Mouse (Mus musculus) lung, embryonic 16.5 days (tissue): ENCODE measurements around the gene Szrd1. TPM values are rescaled to one million over a fixed set of nuclear protein-coding genes. Genes with fewer than 3 reads are reported as not detected.

Experiments used
- ATAC-seq: fragments of 200-750 bp; cut with Nextera tagmentation; 2 replicates; pipeline ENCODE4 v1.8.0; 2017; ENCODE audit warnings: low read depth, mild to moderate bottlenecking, moderate library complexity
- H3K27ac ChIP-seq: fragments of 300-500 bp; sonication (generic); 2 replicates; pipeline ENCODE4 v1.5.1; 2014; ENCODE audit warnings: mild to moderate bottlenecking, control low read depth, low read length
- H3K27me3 ChIP-seq: fragments of 300-500 bp; sonication (generic); 2 replicates; pipeline ENCODE4 v1.6.1; 2014; ENCODE audit warnings: low read depth, low read length, mixed read lengths; ENCODE audit not compliant: control insufficient read depth, insufficient read depth
- H3K36me3 ChIP-seq: fragments of 300-500 bp; sonication (generic); 2 replicates; pipeline ENCODE4 v1.6.1; 2014; ENCODE audit warnings: low read length; ENCODE audit not compliant: control insufficient read depth, insufficient read depth
- H3K4me1 ChIP-seq: fragments of 300-500 bp; sonication (generic); replicated peaks from 2 replicates; pipeline ENCODE4 v1.6.1; 2014; ENCODE audit warnings: low read length, mixed read lengths; ENCODE audit not compliant: control insufficient read depth, insufficient read depth
- H3K4me2 ChIP-seq: fragments of 300-500 bp; sonication (generic); 2 replicates; pipeline ENCODE4 v1.6.1; 2014; ENCODE audit warnings: low read depth, low read length, control low read depth
- H3K4me3 ChIP-seq: fragments of 300-500 bp; sonication (generic); 2 replicates; pipeline ENCODE4 v1.5.1; 2014; ENCODE audit warnings: mild to moderate bottlenecking, low read length, control low read depth
- H3K9ac ChIP-seq: fragments of 300-500 bp; sonication (generic); 2 replicates; pipeline ENCODE4 v1.6.1; 2014; ENCODE audit warnings: low read length, control low read depth
- H3K9me3 ChIP-seq: fragments of 300-500 bp; sonication (generic); 2 replicates; pipeline ENCODE4 v1.6.1; 2016; ENCODE audit warnings: low read length; ENCODE audit not compliant: control insufficient read depth
- WGBS: fragments of 180-500 bp; shearing (Covaris S2); extraction: QIAGEN DNeasy Blood & Tissue Kit; methylation state at CpG from one replicate; pipeline ENCODE4 v1.1.7; 2014; 5-methylcytosine and 5-hydroxymethylcytosine counted together
- polyA plus RNA-seq: library from polyadenylated mRNA; unstranded; fragments of >200 nt; fragmentation: Nextera tagmentation; extraction: Ambion mirVana; gene quantifications from 2 replicates; pipeline ENCODE4 v1.2.1, GENCODE M21; 2015

Szrd1 gene
- polyA plus RNA-seq, 1 experiment from 2014 or later = 44.6 TPM

DNA sequence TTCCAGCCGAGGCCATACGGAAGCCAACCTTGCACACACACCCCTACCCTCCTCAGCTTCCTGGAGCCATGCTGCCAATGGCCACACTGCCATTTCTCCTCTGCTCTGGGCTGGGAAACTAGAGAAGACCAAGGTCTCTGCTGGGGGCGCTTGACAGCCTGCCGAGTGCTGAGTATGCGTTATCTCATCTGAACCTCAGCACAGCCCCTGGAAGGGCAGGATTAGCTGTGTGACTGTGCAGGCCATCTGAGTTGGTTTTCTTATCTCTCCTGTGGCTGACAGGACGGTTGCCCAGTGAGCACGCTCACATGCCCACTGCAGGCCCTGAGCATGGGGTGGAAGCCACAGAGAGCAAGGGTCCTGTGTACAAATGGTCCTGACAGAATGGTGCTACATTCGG is 70.9 kb downstream of the Szrd1 start:
- no peaks in the 10 kb centered on the region for H3K9me3 ChIP-seq
- no peaks in the 10 kb centered on the region for H3K27me3 ChIP-seq
- ATAC-seq = no peak
- no peak overlapping the region for H3K4me3 ChIP-seq
- WGBS = 86% methylated on average over 8 of the region's 8 CpGs
- H3K9ac ChIP-seq = no peak overlapping the region
- peaks cover 35% of the 10 kb centered on the region for H3K36me3 ChIP-seq
- peaks cover 32% of the 10 kb centered on the region for H3K4me1 ChIP-seq
- H3K27ac ChIP-seq = no peak overlapping the region; the same call in 1 of the 2 replicates
- no peak overlapping the region for H3K4me2 ChIP-seq

DNA sequence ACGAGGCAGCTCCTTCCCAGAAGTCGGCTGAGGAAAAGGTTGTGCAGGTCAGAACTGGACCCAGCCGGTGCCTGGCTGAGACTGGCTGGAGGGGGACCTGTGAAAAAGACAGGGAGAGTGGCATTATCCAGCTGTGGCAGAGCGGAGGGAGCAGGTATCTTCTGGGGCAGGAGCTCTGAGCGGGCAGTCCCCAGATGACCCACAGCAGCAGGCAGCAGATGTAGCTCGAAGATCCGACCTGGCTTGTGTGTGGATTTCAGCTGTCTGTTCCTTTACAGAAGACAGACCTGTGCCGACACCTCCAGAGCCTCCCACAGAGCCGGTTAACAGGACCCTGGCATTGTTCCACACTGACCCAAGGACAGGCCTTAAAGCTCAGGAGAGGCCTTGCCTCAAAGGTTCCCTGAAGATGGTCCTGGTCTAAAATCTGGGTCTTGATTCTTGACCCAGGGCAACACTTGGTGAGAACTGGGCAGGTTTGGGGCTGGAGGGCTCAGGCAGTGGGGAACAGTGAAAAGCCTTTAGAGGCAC is 72.0 kb downstream of the Szrd1 start:
- H3K9ac ChIP-seq = no peak overlapping the region; the same call in 1 of the 2 replicates
- no peak for ATAC-seq
- no peaks in the 10 kb centered on the region for H3K27me3 ChIP-seq
- H3K4me2 ChIP-seq = no peak overlapping the region
- H3K27ac ChIP-seq = peak overlapping the region; percentile 85
- peaks cover 30% of the 10 kb centered on the region for H3K4me1 ChIP-seq
- peaks cover 35% of the 10 kb centered on the region for H3K36me3 ChIP-seq
- H3K4me3 ChIP-seq = no peak overlapping the region
- 51% methylated on average over 9 of the region's 9 CpGs for WGBS
- no peaks in the 10 kb centered on the region for H3K9me3 ChIP-seq

DNA sequence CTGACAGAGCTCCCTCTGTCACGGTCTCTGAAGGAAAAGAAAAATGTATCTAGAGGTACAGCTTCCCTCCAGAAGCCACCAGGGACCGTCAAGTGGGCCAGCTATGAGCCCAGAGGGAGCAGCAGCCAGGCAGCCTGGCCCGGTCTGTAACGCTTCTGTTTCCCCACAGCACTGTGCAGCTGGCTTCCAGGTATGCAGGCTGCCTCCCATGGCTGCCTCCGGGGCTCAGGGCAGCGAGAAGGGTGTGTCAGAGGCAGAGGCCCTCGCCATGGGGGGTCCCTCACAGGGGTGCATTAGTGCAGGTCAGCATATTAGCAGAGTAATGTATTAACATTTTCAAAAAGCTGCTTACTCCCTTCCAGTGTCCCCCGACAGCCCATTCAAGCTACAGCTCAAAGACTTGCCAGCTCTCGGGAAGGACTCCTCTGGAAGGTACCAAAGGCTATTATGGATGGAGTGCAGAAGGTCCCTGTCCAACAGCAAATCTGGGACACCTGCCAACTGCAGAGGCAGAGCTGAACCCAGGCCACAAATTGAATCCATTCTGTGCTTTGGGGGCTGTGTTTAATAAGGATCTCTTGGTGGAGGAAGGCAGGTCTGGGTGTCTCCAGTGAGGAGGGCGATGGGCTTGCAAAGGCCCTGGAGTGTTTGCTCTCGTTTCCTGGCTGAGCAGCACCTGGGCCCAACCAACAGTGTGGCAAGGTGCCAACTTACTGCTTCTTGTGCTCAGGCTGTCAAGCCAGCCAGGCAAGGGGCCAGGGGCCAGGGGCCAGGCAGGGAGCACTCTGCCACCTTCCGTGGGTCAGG is 72.7 kb downstream of the Szrd1 start:
- peaks cover 30% of the 10 kb centered on the region for H3K4me1 ChIP-seq
- H3K27me3 ChIP-seq = no peaks in the 10 kb centered on the region
- H3K27ac ChIP-seq = peak overlapping the region; percentile 85
- no peak overlapping the region for H3K4me3 ChIP-seq
- H3K9me3 ChIP-seq = no peaks in the 10 kb centered on the region
- no peak overlapping the region for H3K4me2 ChIP-seq
- peaks cover 31% of the 10 kb centered on the region for H3K36me3 ChIP-seq
- WGBS = 32% methylated on average over 12 of the region's 12 CpGs
- H3K9ac ChIP-seq = no peak overlapping the region; the same call in 1 of the 2 replicates
- ATAC-seq = peak; percentile 72

DNA sequence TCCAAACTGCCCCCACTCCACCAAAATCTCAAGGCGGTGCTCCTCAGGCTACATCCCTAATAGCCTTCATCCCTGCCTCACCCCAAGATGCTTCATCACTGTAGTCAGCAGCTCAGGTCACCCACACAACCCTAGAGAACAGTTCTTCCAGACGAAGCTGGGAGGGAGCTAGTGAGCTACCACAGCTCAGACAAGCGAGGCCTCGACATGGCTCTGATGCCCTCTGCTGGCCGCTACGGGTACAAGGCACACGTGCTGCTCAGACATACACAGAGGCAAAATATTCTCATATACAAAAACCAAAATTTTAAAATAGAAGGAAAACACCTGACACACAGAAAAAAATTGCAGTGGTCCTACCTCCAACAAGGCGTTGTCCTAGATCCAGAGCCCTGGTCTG is 74.5 kb downstream of the Szrd1 start:
- Histone ChIP-seq H3K36me3 (peaks cover 25% of the 10 kb centered on the region), H3K27me3 (no peaks in the 10 kb centered on the region), H3K4me3 (no peak overlapping the region), H3K9ac (no peak overlapping the region), H3K4me2 (no peak overlapping the region), H3K9me3 (no peaks in the 10 kb centered on the region), H3K27ac (no peak overlapping the region), H3K4me1 (peaks cover 37% of the 10 kb centered on the region)
- ATAC-seq = no peak
- 9% methylated on average over 8 of the region's 8 CpGs for WGBS

DNA sequence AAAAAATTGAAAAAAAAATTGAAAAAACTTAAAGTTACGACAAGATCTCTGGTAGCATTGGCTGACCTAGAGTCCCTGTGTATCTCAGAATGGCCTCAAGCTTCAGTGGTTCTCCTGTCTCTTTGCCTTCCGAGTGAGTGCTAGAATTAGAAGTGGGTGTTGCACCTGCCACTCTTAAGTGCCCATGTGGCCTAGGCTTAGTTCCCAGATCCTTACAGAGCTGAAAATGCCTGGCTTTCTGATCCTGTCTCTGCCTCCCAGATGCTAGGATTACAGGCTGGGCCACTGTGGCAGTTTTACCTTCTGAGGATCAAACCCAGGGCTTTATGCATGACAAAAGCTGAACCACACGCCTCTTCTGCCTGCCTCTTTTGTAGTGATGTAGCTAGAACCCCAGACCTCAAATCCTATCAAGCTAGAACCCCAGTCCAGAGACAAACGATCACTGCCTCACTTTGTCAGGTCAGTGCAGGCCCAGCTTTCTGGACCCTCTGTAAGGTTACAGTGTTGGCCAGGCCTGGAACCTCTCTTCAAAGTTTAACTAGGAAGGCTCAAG is 75.4 kb downstream of the Szrd1 start:
- no peak overlapping the region for H3K9ac ChIP-seq
- H3K9me3 ChIP-seq = no peaks in the 10 kb centered on the region
- no peak overlapping the region for H3K4me3 ChIP-seq
- ATAC-seq = no peak
- H3K4me1 ChIP-seq = peaks cover 42% of the 10 kb centered on the region
- H3K27me3 ChIP-seq = no peaks in the 10 kb centered on the region
- H3K4me2 ChIP-seq = no peak overlapping the region
- H3K36me3 ChIP-seq = peaks cover 19% of the 10 kb centered on the region
- 80% methylated on average over 4 of the region's 4 CpGs for WGBS
- H3K27ac ChIP-seq = no peak overlapping the region

Other genes starting within 250 kb of the Szrd1 start
- gene Padi2, start 233.4 kb downstream of the Szrd1 start, polyA plus RNA-seq = 1.8 and 2.1 TPM in 2 replicates
- gene Sdhb, start 178.6 kb downstream of the Szrd1 start, polyA plus RNA-seq = 347 and 354 TPM in 2 replicates
- gene Atp13a2, start 152.9 kb downstream of the Szrd1 start, polyA plus RNA-seq = 34.5 and 35.6 TPM in 2 replicates
- 500 and 511 TPM in 2 replicates for gene Mfap2, start 129.4 kb downstream of the Szrd1 start, polyA plus RNA-seq
- gene Crocc, start 79.2 kb downstream of the Szrd1 start, polyA plus RNA-seq = 5.3 and 5.5 TPM in 2 replicates
- gene Necap2, start 61.4 kb downstream of the Szrd1 start, polyA plus RNA-seq = 108 and 116 TPM in 2 replicates
- gene Spata21, start 51.4 kb downstream of the Szrd1 start, polyA plus RNA-seq = 0.14 and 0.51 TPM in 2 replicates
- gene Fbxo42, start 8.1 kb upstream of the Szrd1 start, polyA plus RNA-seq = 19.3 and 21.1 TPM in 2 replicates
- gene Rsg1, start 74.2 kb upstream of the Szrd1 start, polyA plus RNA-seq = 5.2 and 7.0 TPM in 2 replicates
- 17.7 and 18.0 TPM in 2 replicates for gene Arhgef19, start 99.7 kb upstream of the Szrd1 start, polyA plus RNA-seq
- 11.6 and 11.8 TPM in 2 replicates for gene Epha2, start 161.5 kb upstream of the Szrd1 start, polyA plus RNA-seq
- 3.3 and 3.6 TPM in 2 replicates for gene Fam131c, start 228.4 kb upstream of the Szrd1 start, polyA plus RNA-seq